ENCODE assay signal across 30 mouse cellular contexts in genomic region chr9:43241970-43242369, GRCm38 (mm10). TPM values are rescaled to one million over a fixed set of nuclear protein-coding genes. Genes with fewer than 3 reads are reported as not detected.
DNase-seq lines count a peak whose midpoint lies in the region; ATAC-seq and TF ChIP-seq lines count a peak whose summit lies in the region.
"Had no signal": no experiment of that assay in that cellular context is flagged by ENCODE, and none has a peak within 500 bp of the region (broad histone marks: within the 10 kb centered on the region; RNA-seq: fewer than 3 reads in every experiment).

No protein-coding gene starts in this region.

- no peak for TF ChIP-seq CTCF in MEL (IDR thresholded peaks at IDR 0.05 in 2 of 3, conservative IDR thresholded peaks at IDR 0.05 in 1 of 3; ENCODE audit: control insufficient read depth in 1 of 3, insufficient read depth in 1 of 3, low read depth in 2 of 3, low read length in 3 of 3, poor library complexity in 1 of 3, severe bottlenecking in 1 of 3)
- TF ChIP-seq CTCF in liver, postnatal 0 days (IDR thresholded peaks at IDR 0.05; ENCODE audit: low read depth) = no peak

- no peak overlapping the region for H3K4me3 ChIP-seq in forebrain, embryonic 10.5 days
- no peak overlapping the region for H3K4me3 ChIP-seq in forebrain, embryonic 14.5 days (ENCODE audit: low read depth, low read length)
- peak overlapping the region; percentile 34 to 38 for H3K4me3 ChIP-seq in MEL (ENCODE audit: control insufficient read depth in 1 of 2, insufficient read depth in 1 of 2, low read depth in 2 of 2, low read length in 2 of 2)
- H3K4me3 ChIP-seq in liver, embryonic 12.5 days = no peak overlapping the region
- no peak overlapping the region for H3K4me3 ChIP-seq in liver, postnatal 0 days (ENCODE audit: low read depth, low read length)
- H3K4me3 ChIP-seq: forebrain, embryonic 13.5 days; heart, embryonic 12.5 days; hindbrain, embryonic 13.5 days; left cerebral cortex, adult 2 months; limb, embryonic 13.5 days; neural tube, embryonic 15.5 days had no signal

- no peak for DNase-seq in forebrain, embryonic 10.5 days (ENCODE audit: extremely low spot score, low spot score)
- no peak for DNase-seq in forebrain, embryonic 14.5 days (ENCODE audit: low spot score)
- DNase-seq in MEL (ENCODE audit: low read depth, low spot score) = no peak
- DNase-seq in liver, postnatal 0 days = no peak
- no peak for DNase-seq in urinary bladder, postnatal 4 days (ENCODE audit: low spot score in 2 of 2)
- no peak for DNase-seq in layer of hippocampus, postnatal 10 days (ENCODE audit: low spot score in 2 of 2)
- DNase-seq: adrenal gland, postnatal 14 days; cerebellum, adult 18-20 months; gastrocnemius, postnatal 25 days; heart, postnatal 4 days; kidney, postnatal 14 days; layer of hippocampus, adult 9-11 months; lung, adult 2 months; lung, postnatal 10 days; midbrain, embryonic 14.5 days; retina, postnatal 1 day; right cerebral cortex, postnatal 14 days; thymus, adult 18-20 months had no signal

- H3K79me2 ChIP-seq in MEL (ENCODE audit: control insufficient read depth, insufficient read depth, low read length, poor library complexity) = peaks cover 25% of the 10 kb centered on the region

- TF ChIP-seq EP300 in MEL (IDR thresholded peaks at IDR 0.05; ENCODE audit: low read depth in 1 of 2, low read length in 2 of 2) = no peak
- no peak for TF ChIP-seq EP300 in liver, postnatal 0 days (IDR thresholded peaks at IDR 0.05; ENCODE audit: low read depth)

- H3K4me1 ChIP-seq in forebrain, embryonic 10.5 days = peaks cover 56% of the 10 kb centered on the region
- peaks cover 8% of the 10 kb centered on the region; the same call in 1 of the 2 replicates for H3K4me1 ChIP-seq in forebrain, embryonic 14.5 days (ENCODE audit: control insufficient read depth, insufficient read depth, low read length)
- peaks cover 19 to 53% of the 10 kb centered on the region in 2 experiments for H3K4me1 ChIP-seq in MEL (ENCODE audit: control insufficient read depth in 1 of 2, insufficient read depth in 2 of 2, low read length in 2 of 2)
- H3K4me1 ChIP-seq in liver, embryonic 12.5 days = peaks cover 91% of the 10 kb centered on the region
- peaks cover 52% of the 10 kb centered on the region for H3K4me1 ChIP-seq in liver, postnatal 0 days (ENCODE audit: insufficient read depth)

- H3K27me3 ChIP-seq in forebrain, embryonic 10.5 days (ENCODE audit: poor library complexity, severe bottlenecking) = peaks cover 28% of the 10 kb centered on the region
- H3K27me3 ChIP-seq in forebrain, embryonic 14.5 days (replicated peaks; ENCODE audit: control insufficient read depth, insufficient read depth, low read length) = peaks cover 9% of the 10 kb centered on the region
- H3K27me3 ChIP-seq in MEL (ENCODE audit: control insufficient read depth in 1 of 2, insufficient read depth in 2 of 2, low read length in 2 of 2) = no peaks in the 10 kb centered on the region
- no peaks in the 10 kb centered on the region for H3K27me3 ChIP-seq in liver, embryonic 12.5 days (replicated peaks)
- H3K27me3 ChIP-seq in liver, postnatal 0 days (ENCODE audit: insufficient read depth, low read length) = no peaks in the 10 kb centered on the region
- H3K27me3 ChIP-seq: heart, embryonic 12.5 days; limb, embryonic 13.5 days had no signal

- 89% methylated on average over 8 of the region's 8 CpGs for WGBS in forebrain, embryonic 10.5 days
- WGBS in forebrain, embryonic 14.5 days = 87% methylated on average over 8 of the region's 8 CpGs
- whole genome bisulfite sequencing in liver, embryonic 12.5 days (ENCODE audit: insufficient replicate concordance) = 35% methylated on average over 8 of the region's 8 CpGs
- 45% methylated on average over 8 of the region's 8 CpGs for WGBS in liver, postnatal 0 days (ENCODE audit: insufficient replicate concordance)

- no peak for TF ChIP-seq POLR2A in MEL (IDR thresholded peaks at IDR 0.05; ENCODE audit: control insufficient read depth in 1 of 2, insufficient read depth in 1 of 2, low read depth in 1 of 2, low read length in 2 of 2, poor library complexity in 1 of 2)

- H3K4me2 ChIP-seq in forebrain, embryonic 14.5 days (ENCODE audit: low read length) = no peak overlapping the region
- peak overlapping the region; percentile 88 for H3K4me2 ChIP-seq in liver, embryonic 12.5 days
- H3K4me2 ChIP-seq in liver, postnatal 0 days (ENCODE audit: low read depth, low read length) = 0 out of 2 replicates have a peak overlapping the region, but pooled peaks have one; percentile 7
- H3K4me2 ChIP-seq: forebrain, embryonic 13.5 days; heart, embryonic 12.5 days; hindbrain, embryonic 13.5 days; limb, embryonic 13.5 days; neural tube, embryonic 15.5 days had no signal

- H3K9me3 ChIP-seq in forebrain, embryonic 10.5 days = no peaks in the 10 kb centered on the region
- no peaks in the 10 kb centered on the region for H3K9me3 ChIP-seq in forebrain, embryonic 14.5 days (replicated peaks; ENCODE audit: control insufficient read depth, low read length)
- no peaks in the 10 kb centered on the region for H3K9me3 ChIP-seq in MEL (replicated peaks; ENCODE audit: insufficient read depth, low read length)
- H3K9me3 ChIP-seq in liver, embryonic 12.5 days (replicated peaks) = no peaks in the 10 kb centered on the region
- no peaks in the 10 kb centered on the region for H3K9me3 ChIP-seq in liver, postnatal 0 days (ENCODE audit: low read length)
- H3K9me3 ChIP-seq: forebrain, embryonic 13.5 days; heart, embryonic 12.5 days; hindbrain, embryonic 13.5 days; limb, embryonic 13.5 days; neural tube, embryonic 15.5 days had no signal

- H3K36me3 ChIP-seq in forebrain, embryonic 10.5 days (replicated peaks) = 0 out of 2 replicates have a peak, but pooled peaks cover 2% of the 10 kb centered on the region
- no peaks in the 10 kb centered on the region for H3K36me3 ChIP-seq in forebrain, embryonic 14.5 days (ENCODE audit: control insufficient read depth, insufficient read depth, low read length)
- H3K36me3 ChIP-seq in MEL (ENCODE audit: control insufficient read depth in 1 of 2, insufficient read depth in 2 of 2, low read length in 2 of 2) = peaks cover 0 to 53% of the 10 kb centered on the region in 2 experiments; a peak in 2 of 4 replicates
- peaks cover 1% of the 10 kb centered on the region; the same call in 1 of the 2 replicates for H3K36me3 ChIP-seq in liver, embryonic 12.5 days
- no peaks in the 10 kb centered on the region for H3K36me3 ChIP-seq in liver, postnatal 0 days (replicated peaks; ENCODE audit: insufficient read depth, low read length)
- H3K36me3 ChIP-seq: heart, embryonic 12.5 days; hindbrain, embryonic 13.5 days; limb, embryonic 13.5 days; neural tube, embryonic 15.5 days had no signal

- ATAC-seq in forebrain, embryonic 14.5 days = no peak
- ATAC-seq in liver, embryonic 12.5 days = no peak
- ATAC-seq in liver, postnatal 0 days = no peak
- ATAC-seq: forebrain, embryonic 13.5 days; intestine, postnatal 0 days had no signal

- no peak for TF ChIP-seq RAD21 in MEL (IDR thresholded peaks at IDR 0.05; ENCODE audit: low read depth, low read length)

- no peak overlapping the region for H3K9ac ChIP-seq in forebrain, embryonic 14.5 days (ENCODE audit: low read length)
- H3K9ac ChIP-seq in MEL (ENCODE audit: control insufficient read depth, low read depth, low read length, poor library complexity, severe bottlenecking) = peak overlapping the region; percentile 61
- H3K9ac ChIP-seq in liver, embryonic 12.5 days = peak overlapping the region; percentile 29
- H3K9ac ChIP-seq in liver, postnatal 0 days (replicated peaks) = no peak overlapping the region
- H3K9ac ChIP-seq: forebrain, embryonic 13.5 days; heart, embryonic 12.5 days; hindbrain, embryonic 13.5 days; limb, embryonic 13.5 days; neural tube, embryonic 15.5 days had no signal

- peak overlapping the region; percentile 93; the same call in 1 of the 2 replicates for H3K27ac ChIP-seq in forebrain, embryonic 10.5 days
- H3K27ac ChIP-seq in forebrain, embryonic 14.5 days (ENCODE audit: low read depth, low read length) = no peak overlapping the region
- H3K27ac ChIP-seq in MEL (ENCODE audit: control insufficient read depth, low read depth, low read length) = peak overlapping the region; percentile 93
- H3K27ac ChIP-seq in liver, embryonic 12.5 days = peak overlapping the region; percentile 97
- H3K27ac ChIP-seq in liver, postnatal 0 days (ENCODE audit: low read depth) = no peak overlapping the region
- H3K27ac ChIP-seq: forebrain, embryonic 13.5 days; hindbrain, embryonic 13.5 days; left cerebral cortex, adult 2 months; limb, embryonic 13.5 days; macrophage; neural tube, embryonic 15.5 days had no signal

TF ChIP-seq in MEL, 35 proteins besides CTCF, POLR2A, EP300 and RAD21 (continues in another document):
- no peak for TF ChIP-seq CHD2 (IDR thresholded peaks at IDR 0.05; ENCODE audit: low read length)
- no peak for TF ChIP-seq GATA1 (IDR thresholded peaks at IDR 0.05; ENCODE audit: low read depth, low read length)
- no peak for TF ChIP-seq ZMIZ1 (IDR thresholded peaks at IDR 0.05; ENCODE audit: low read depth, low read length)
- TF ChIP-seq TAL1 (IDR thresholded peaks at IDR 0.05; ENCODE audit: low read length) = 0 out of 2 replicates have a peak, but pooled peaks have one; percentile 13
- TF ChIP-seq POLR2AphosphoS2 (IDR thresholded peaks at IDR 0.05; ENCODE audit: low read length) = no peak
- no peak; the same call in 1 of the 2 replicates for TF ChIP-seq SIN3A (IDR thresholded peaks at IDR 0.05; ENCODE audit: low read length)
- TF ChIP-seq ETS1 (IDR thresholded peaks at IDR 0.05; ENCODE audit: low read depth, low read length) = no peak

RNA-seq across cellular contexts. Expression of gene Oaf, which starts 2.3 kb away (rescaled TPM):
- 42.1 and 46.5 TPM in 2 replicates for polyA plus RNA-seq in forebrain, embryonic 10.5 days (2016; fragmentation: Nextera tagmentation; extraction: Ambion mirVana)
- polyA plus RNA-seq in forebrain, embryonic 14.5 days (2014; fragmentation: Nextera tagmentation; extraction: Ambion mirVana) = 7.0 and 10.3 TPM in 2 replicates
- total RNA-seq in MEL (2012; rRNA removed) = 57.6 and 64.2 TPM in 2 replicates
- polyA plus RNA-seq in MEL (2012; ENCODE audit: insufficient read depth in 1 of 2, insufficient read length in 2 of 2, low read depth in 1 of 2, low replicate concordance in 2 of 2, missing spikeins in 1 of 2) = 100 to 1,000 TPM in 1 of 2 experiments, not detected in 1; 137 TPM
- polyA plus RNA-seq in liver, embryonic 12.5 days (2016; fragmentation: Nextera tagmentation; extraction: Ambion mirVana) = 37.8 and 44.1 TPM in 2 replicates
- polyA plus RNA-seq in liver, postnatal 0 days (2015; fragmentation: Nextera tagmentation; extraction: Ambion mirVana) = 59.3 and 70.0 TPM in 2 replicates
- 10 to 100 TPM; 12.2 to 14.6 TPM for total RNA-seq in layer of hippocampus, postnatal 10 days (2021)

RNA-seq across cellular contexts. Expression of gene Pou2f3, which starts 31.8 kb away (rescaled TPM):
- not detected in 2 replicates for polyA plus RNA-seq in forebrain, embryonic 10.5 days (2016; fragmentation: Nextera tagmentation; extraction: Ambion mirVana)
- polyA plus RNA-seq in forebrain, embryonic 14.5 days (2014; fragmentation: Nextera tagmentation; extraction: Ambion mirVana) = not detected in 2 replicates
- not detected in 2 replicates for total RNA-seq in MEL (2012; rRNA removed)
- not detected for polyA plus RNA-seq in MEL (2012; ENCODE audit: insufficient read depth in 1 of 2, insufficient read length in 2 of 2, low read depth in 1 of 2, low replicate concordance in 2 of 2, missing spikeins in 1 of 2)
- polyA plus RNA-seq in liver, embryonic 12.5 days (2016; fragmentation: Nextera tagmentation; extraction: Ambion mirVana) = not detected in 2 replicates
- polyA plus RNA-seq in liver, postnatal 0 days (2015; fragmentation: Nextera tagmentation; extraction: Ambion mirVana) = 0.05 TPM in 1 of 2 replicates, not detected in the other
- total RNA-seq in layer of hippocampus, postnatal 10 days (2021) = under 1 TPM in 1 of 2 experiments, not detected in 1; 0.22 TPM
- total RNA-seq: adrenal gland, postnatal 14 days; gastrocnemius, postnatal 25 days; megakaryocyte-erythroid progenitor cell, adult 5-6 weeks; monocyte, adult 5-6 weeks had no signal
- polyA plus RNA-seq: embryonic facial prominence, embryonic 11.5 days; forebrain, embryonic 13.5 days; heart, embryonic 12.5 days; hindbrain, embryonic 13.5 days; macrophage; midbrain, embryonic 14.5 days; neural tube, embryonic 15.5 days had no signal

Comparison
In these comparisons a context has a peak if more than half of its experiments do, and no peak if none do; other contexts are left out.
1. H3K27ac ChIP-seq: peak in forebrain, embryonic 10.5 days (single experiment), MEL (single experiment) and liver, embryonic 12.5 days (single experiment); none in forebrain, embryonic 14.5 days (single experiment) and liver, postnatal 0 days (single experiment).
2. H3K9ac ChIP-seq: peak in MEL (single experiment) and liver, embryonic 12.5 days (single experiment); none in forebrain, embryonic 14.5 days (single experiment) and liver, postnatal 0 days (single experiment).
3. H3K4me3 ChIP-seq: peak in MEL (2 of 2); none in forebrain, embryonic 10.5 days (single experiment), forebrain, embryonic 14.5 days (single experiment), liver, embryonic 12.5 days (single experiment) and liver, postnatal 0 days (single experiment).